Mouse (Mus musculus) left cerebral cortex, postnatal 4 days (tissue): ENCODE results near the gene St6gal2. TPM values are rescaled to one million over a fixed set of nuclear protein-coding genes. Genes with fewer than 3 reads are reported as not detected.

Experiments
- DNase-seq: peaks from one replicate; pipeline ENCODE4 v3.0.0-alpha.2; 2022
- intact Hi-C: fragments of 180-260 bp; cut with DNase I; formaldehyde crosslinking; loops from one replicate; pipeline ENCODE4 v1.15.1; 2025
- total RNA-seq, 2 experiments: library from RNA; stranded (reverse); gene quantifications; 2 replicates each; pipeline ENCODE4 v1.2.3; 2021

The St6gal2 gene
- total RNA-seq: 100 to 1,000 TPM; 109 to 121 TPM

- peak; percentile 63 for DNase-seq
- intact Hi-C loops: no loop called here
These were observed at the start of gene St6gal2 for GRCm38 (mm10) chr17:55445250-55446184. Gene St6gal2 (plus strand): TSS chr17:55445382.

DNA sequence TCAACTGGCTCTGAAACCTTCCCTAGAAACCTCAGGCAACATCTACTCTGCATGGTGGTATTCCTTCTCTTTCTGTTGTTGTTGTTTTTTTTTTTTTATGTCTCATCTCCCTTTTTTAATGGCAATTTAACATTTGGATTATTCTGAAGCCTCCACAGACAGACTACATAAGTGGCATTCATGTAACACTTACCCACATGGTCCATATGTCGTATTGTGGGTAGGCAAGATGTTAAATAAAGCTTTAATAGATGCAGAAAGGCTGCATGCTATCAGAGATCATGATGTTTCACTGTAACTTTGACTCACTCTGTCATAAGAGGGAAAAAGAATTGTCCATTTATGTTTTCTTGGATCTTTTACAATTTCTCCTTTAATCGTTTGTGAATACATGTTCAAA is 39.1 kb upstream of the St6gal2 start:
- DNase-seq: no peak
- intact Hi-C loops: no loop called here

DNA sequence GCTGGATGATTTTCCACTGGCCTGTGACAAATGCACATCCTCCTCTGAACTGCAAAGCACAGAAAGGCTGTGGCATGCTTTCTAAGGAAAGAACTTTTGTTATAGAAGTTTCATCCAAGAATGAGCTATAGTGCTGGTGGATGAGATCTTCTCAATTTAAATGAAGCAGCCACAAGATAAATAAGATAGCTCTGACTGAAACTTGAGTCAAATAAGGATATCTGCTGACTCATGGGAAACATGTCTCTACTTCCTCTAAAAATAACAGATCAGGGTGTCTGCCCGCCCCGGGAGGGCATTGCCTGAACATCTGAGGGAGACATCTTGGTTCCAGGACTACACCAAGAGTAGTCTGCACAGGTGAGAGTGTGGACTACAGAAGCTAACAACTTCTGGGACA is 28.7 kb upstream of the St6gal2 start:
- intact Hi-C loops: no loop called here
- DNase-seq: no peak

GRCm38 (mm10) chr17:55446185-55446527 is 974 bp downstream of the St6gal2 start:
- intact Hi-C loops: no loop called here
- DNase-seq: no peak

DNA sequence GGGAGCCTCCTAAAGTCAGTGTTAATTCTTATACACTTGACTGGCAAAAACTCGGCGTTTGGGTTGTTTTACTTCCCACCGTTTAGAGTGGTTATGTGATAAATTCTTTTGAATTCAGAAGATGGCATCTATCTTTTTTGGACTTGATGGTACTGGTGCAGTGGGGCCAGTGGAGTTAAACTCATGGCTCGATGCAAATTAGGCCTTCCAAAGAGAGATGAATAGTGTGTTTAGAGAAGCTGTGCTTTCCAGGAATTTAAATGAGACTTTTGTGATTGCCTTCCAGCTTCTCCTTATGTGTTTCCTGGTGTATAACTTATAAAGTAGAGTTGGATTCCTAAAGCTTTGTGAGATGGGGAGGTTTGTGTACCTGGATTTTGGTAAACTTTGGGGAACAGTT is 1.5 kb downstream of the St6gal2 start:
- intact Hi-C loops: no loop called here
- no peak for DNase-seq

DNA sequence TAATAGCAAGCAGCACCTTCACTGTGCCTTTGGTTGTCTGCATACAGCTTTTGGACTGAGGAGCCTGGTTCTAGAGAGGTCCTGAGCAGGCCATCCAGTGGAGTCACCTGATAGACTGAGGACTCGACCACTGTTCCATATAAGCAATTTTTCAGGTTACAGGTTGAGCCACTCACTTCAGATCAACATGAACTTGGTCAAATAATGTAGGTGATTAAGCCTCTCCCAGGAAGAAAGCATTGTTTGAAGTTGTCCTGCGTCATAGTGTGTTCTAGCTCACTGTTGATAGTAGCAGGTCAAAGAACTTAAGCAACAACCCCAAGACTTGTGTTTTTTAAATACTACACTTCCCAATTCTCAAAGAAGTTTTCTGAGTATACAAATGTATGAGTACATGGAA is 5.8 kb downstream of the St6gal2 start:
- intact Hi-C loops: no loop called here

DNA sequence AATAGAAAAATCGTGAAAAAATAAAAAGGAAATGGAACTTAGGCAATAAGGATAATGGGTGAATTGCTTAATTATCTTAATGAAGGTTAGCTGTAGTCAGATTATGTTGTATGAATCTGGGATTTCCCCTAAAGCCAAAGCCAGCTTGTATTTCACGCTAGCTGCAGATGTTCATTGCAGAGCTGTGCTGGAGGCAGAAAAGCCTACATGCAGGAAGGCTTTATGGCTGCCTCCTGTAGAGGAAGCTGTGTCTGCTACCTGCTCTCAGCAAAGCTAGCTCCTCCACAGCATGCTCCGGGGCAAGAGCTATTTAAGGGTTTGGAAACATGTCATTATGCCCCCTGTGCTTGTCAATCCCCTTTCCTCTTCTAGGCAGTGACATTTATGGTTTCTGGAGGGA is 9.3 kb downstream of the St6gal2 start:
- intact Hi-C loops: no loop called here
- no peak for DNase-seq

More for the DNA sequence above, 5.8 kb downstream of the St6gal2 start:
- no peak for DNase-seq

DNA sequence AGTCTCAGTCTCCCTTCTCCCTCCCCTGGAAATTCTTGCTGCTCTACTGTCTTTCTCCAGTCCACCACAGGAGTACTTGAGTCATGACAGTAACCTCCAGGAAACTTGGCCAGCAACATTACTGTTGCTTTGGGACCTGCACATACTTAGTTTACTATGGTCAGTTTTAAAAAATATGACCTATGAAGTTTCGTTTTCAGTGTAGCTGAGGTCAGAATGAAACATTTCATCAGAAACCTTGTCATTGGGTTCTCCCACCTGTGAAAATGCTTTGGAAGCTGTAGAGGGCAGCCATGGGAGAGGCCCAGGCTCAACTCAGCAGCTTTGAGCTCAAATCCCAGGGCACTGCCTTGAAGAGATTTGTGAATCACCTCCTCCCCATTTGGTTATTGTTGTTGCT is 15.0 kb downstream of the St6gal2 start:
- no peak for DNase-seq
- intact Hi-C loops: no loop called here

GRCm38 (mm10) chr17:55467579-55467978 is 22.4 kb downstream of the St6gal2 start:
- intact Hi-C loops: no loop called here
- no peak for DNase-seq

- intact Hi-C loops: no loop called here
- DNase-seq: no peak
These were observed 23.8 kb downstream of the St6gal2 start for GRCm38 (mm10) chr17:55468963-55469362.

- intact Hi-C loops: loop anchor here (10.0 kb wide), 1 partner anchor 1121 kb away; no protein-coding TSS in a partner anchor
- DNase-seq: no peak
These were observed 30.8 kb downstream of the St6gal2 start for GRCm38 (mm10) chr17:55475974-55476373.

GRCm38 (mm10) chr17:55477361-55477760 is 32.2 kb downstream of the St6gal2 start:
- no peak for DNase-seq
- intact Hi-C loops: loop anchor here (10.0 kb wide), 1 partner anchor 1123 kb away; no protein-coding TSS in a partner anchor

GRCm38 (mm10) chr17:55479367-55479766 is 34.2 kb downstream of the St6gal2 start:
- no peak for DNase-seq
- intact Hi-C loops: loop anchor here (10.0 kb wide), 1 partner anchor 1125 kb away; no protein-coding TSS in a partner anchor

DNA sequence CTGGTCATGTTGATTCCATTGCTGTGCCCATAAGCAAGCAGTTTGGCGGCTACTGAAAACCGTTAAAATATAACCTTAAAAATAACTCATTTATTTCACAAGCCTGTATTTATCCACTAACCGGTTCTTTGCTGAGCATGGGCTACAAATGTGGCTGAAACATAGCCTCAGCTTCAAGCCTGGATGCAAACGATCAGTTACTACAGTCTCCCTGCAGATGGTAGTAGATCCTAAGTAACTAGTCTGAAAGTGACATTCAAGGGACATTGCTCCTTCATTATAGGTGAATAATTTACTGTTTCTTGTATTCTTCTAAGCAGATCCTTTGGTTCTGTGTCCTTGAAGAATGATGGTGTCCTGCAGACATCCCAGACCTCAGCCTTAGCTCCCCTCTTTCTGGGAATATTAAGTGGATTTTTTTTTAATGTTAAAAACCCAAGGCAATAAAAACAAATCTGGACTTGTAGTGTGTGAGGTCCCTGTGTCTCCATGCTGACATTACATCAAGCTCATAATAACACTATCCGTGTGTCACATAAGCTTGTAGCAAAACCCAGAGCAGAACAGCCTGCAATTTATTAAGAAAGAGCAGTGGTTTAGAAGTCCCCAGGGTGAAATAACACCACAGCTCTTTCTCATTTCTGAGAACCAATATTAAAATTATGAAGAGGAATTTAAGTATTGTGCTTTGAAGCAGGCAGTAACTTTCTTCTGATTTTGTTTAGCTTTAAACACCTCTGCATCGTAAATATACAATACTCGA is 39.1 kb downstream of the St6gal2 start:
- intact Hi-C loops: no loop called here

GRCm38 (mm10) chr17:55531872-55532271 is 86.7 kb downstream of the St6gal2 start:
- intact Hi-C loops: no loop called here

More for the DNA sequence above, 39.1 kb downstream of the St6gal2 start:
- no peak for DNase-seq

DNA sequence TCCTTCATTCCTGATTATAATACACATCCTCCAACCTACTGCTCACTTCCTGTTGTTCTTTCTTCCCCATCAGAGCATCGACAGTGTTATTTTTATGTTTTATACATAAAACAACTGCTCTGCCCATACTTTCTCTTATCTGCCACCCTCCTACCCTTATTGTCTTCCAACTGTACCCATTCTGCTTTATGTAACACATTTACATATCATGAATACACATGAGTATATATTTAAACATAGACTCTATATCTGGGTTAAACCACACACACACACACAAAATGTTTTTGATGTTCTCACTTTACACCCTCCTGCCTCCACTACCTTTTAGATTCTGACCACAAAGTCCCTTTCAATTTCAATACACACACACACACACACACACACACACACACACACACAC is 103.3 kb downstream of the St6gal2 start:
- no peak for DNase-seq
- intact Hi-C loops: no loop called here

More at GRCm38 (mm10) chr17:55531872-55532271, 86.7 kb downstream of the St6gal2 start:
- DNase-seq: no peak

DNA sequence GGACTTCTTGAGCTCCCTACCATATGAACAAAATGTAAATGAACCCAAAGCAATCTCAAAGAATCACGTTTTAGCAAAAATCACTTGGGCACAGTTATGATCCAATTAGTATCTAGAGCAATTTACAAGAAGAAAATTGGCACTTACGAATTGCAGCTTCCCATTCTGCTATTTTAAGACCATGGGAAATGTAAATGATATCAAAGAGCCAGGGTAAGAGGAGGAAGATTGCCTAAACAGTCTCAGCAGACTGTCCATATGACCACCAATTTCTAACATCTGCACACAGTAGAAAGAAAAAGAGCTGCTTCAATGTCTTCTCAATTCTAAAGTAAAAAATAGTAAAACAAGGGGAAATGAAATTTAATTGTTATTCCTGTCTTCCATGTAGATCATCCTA is 116.6 kb downstream of the St6gal2 start:
- DNase-seq: no peak
- intact Hi-C loops: no loop called here
